Mouse (Mus musculus) v-Abl transformed pro-B cells (cell line): ENCODE results near the gene Ppp6c.

Source experiments
- in situ Hi-C, 2 experiments: fragments of 400-800 bp; cut with MboI; formaldehyde crosslinking; loops; one replicate each; pipeline ENCODE4 v1.15.1; 2025; ENCODE audit not compliant: unreplicated experiment in 2 of 2

Ppp6c gene

GRCm38 (mm10) chr2:39148075-39148474 lies 78.2 kb downstream of the Ppp6c start:
- in situ Hi-C loops: no loop called here

GRCm38 (mm10) chr2:39146469-39146868 lies 79.8 kb downstream of the Ppp6c start:
- in situ Hi-C loops: no loop called here
